Mouse (Mus musculus) ES-CJ7 (cell line): Measurements from ENCODE around the gene Camk2n1.
A peak's percentile ranks its signal among the peaks of the same experiment; 100 is the strongest.

Source experiments
- DNase-seq: peaks from one replicate; pipeline ENCODE4 v3.0.0; 2011; ENCODE audit warnings: low read depth, low spot score

Gene Camk2n1

GRCm38 (mm10) chr4:138447827-138448602 is 6.1 kb upstream of the Camk2n1 start:
- DNase-seq: no peak

GRCm38 (mm10) chr4:138448872-138449615 is 5.1 kb upstream of the Camk2n1 start:
- DNase-seq: peak; percentile 75

- peak; percentile 88 for DNase-seq
These were observed 4.3 kb upstream of the Camk2n1 start for GRCm38 (mm10) chr4:138449636-138450314.

GRCm38 (mm10) chr4:138452306-138453096 is 1.6 kb upstream of the Camk2n1 start:
- DNase-seq: peak; percentile 84

GRCm38 (mm10) chr4:138453097-138453752 is 889 bp upstream of the Camk2n1 start:
- DNase-seq: peak; percentile 85

GRCm38 (mm10) chr4:138454571-138455140 is 542 bp downstream of the Camk2n1 start:
- peak; percentile 69 for DNase-seq

- peak; percentile 64 for DNase-seq
These were observed 1.2 kb downstream of the Camk2n1 start for GRCm38 (mm10) chr4:138455141-138455955.

- DNase-seq: no peak
These were observed 1.8 kb downstream of the Camk2n1 start for GRCm38 (mm10) chr4:138455956-138456341.

GRCm38 (mm10) chr4:138456536-138456935 is 2.4 kb downstream of the Camk2n1 start:
- no peak for DNase-seq

- DNase-seq: no peak
These were observed 3.0 kb downstream of the Camk2n1 start for GRCm38 (mm10) chr4:138457091-138457490.

GRCm38 (mm10) chr4:138458171-138458570 is 4.1 kb downstream of the Camk2n1 start:
- no peak for DNase-seq

GRCm38 (mm10) chr4:138458735-138459440 is 4.8 kb downstream of the Camk2n1 start:
- no peak for DNase-seq

- no peak for DNase-seq
These were observed 5.7 kb downstream of the Camk2n1 start for GRCm38 (mm10) chr4:138459775-138460174.

GRCm38 (mm10) chr4:138460910-138461309 is 6.8 kb downstream of the Camk2n1 start:
- DNase-seq: no peak

- no peak for DNase-seq
These were observed 7.4 kb downstream of the Camk2n1 start for GRCm38 (mm10) chr4:138461471-138461870.

GRCm38 (mm10) chr4:138462971-138463831 is 9.1 kb downstream of the Camk2n1 start:
- peak; percentile 71 for DNase-seq

- peak; percentile 86 for DNase-seq
These were observed 9.8 kb downstream of the Camk2n1 start for GRCm38 (mm10) chr4:138463832-138464487.
